In genomic region chr9:102288356-102288755, GRCm38 (mm10) we compare ENCODE assay signal across 15 mouse cellular contexts.
"Had no signal": no experiment of that assay in that cellular context is flagged by ENCODE, and none has a peak within 500 bp of the region (broad histone marks: within the 10 kb centered on the region; RNA-seq: fewer than 3 reads in every experiment).

No protein-coding gene starts in this region.

- H3K9ac ChIP-seq: limb, embryonic 12.5 days; liver, embryonic 13.5 days; liver, postnatal 0 days; lung, embryonic 15.5 days had no signal

- H3K27ac ChIP-seq: limb, embryonic 12.5 days; liver, embryonic 13.5 days; lung, embryonic 15.5 days; macrophage; stomach, postnatal 0 days had no signal

- H3K4me1 ChIP-seq: limb, embryonic 12.5 days; liver, embryonic 13.5 days; lung, embryonic 15.5 days; megakaryocyte, embryonic 14.5 days had no signal

- H3K4me3 ChIP-seq: limb, embryonic 12.5 days; liver, embryonic 13.5 days; lung, embryonic 15.5 days; megakaryocyte, embryonic 14.5 days had no signal

- H3K36me3 ChIP-seq: limb, embryonic 12.5 days; liver, embryonic 13.5 days; lung, embryonic 15.5 days had no signal

- H3K27me3 ChIP-seq: limb, embryonic 12.5 days; liver, embryonic 13.5 days; lung, embryonic 15.5 days; megakaryocyte, embryonic 14.5 days had no signal

- DNase-seq: kidney, postnatal 14 days; layer of hippocampus, postnatal 36 days; liver; liver, embryonic 13.5 days; liver, postnatal 0 days; lung, postnatal 14 days; right cerebral cortex, adult 18-20 months; right cerebral cortex, postnatal 25 days; thymus, postnatal 4 days had no signal

- H3K4me2 ChIP-seq: limb, embryonic 12.5 days; liver, embryonic 13.5 days; lung, embryonic 15.5 days; midbrain, embryonic 11.5 days had no signal

- ATAC-seq: liver, postnatal 0 days had no signal

- H3K9me3 ChIP-seq: limb, embryonic 12.5 days; liver, embryonic 13.5 days had no signal
